Mouse (Mus musculus) heart, adult 2 months (tissue): Measurements from ENCODE around the gene Acer1. TPM values are rescaled to one million over a fixed set of nuclear protein-coding genes. Genes with fewer than 3 reads are reported as not detected.
A peak's percentile ranks its signal among the peaks of the same experiment; 100 is the strongest.

Experiments
- DNase-seq, 2 experiments: peaks; one replicate each; pipeline ENCODE4 v3.0.0; 2021
- H3K27ac ChIP-seq: fragments of 200-600 bp; 2 replicates; pipeline ENCODE4 v1.8.1; 2022
- H3K27me3 ChIP-seq: fragments of 200-500 bp; 2 replicates; pipeline ENCODE4 v1.6.1; 2012; ENCODE audit warnings: mild to moderate bottlenecking, low read length, inconsistent platforms, mixed read lengths; ENCODE audit not compliant: control insufficient read depth, insufficient read depth
- H3K36me3 ChIP-seq: fragments of 200-500 bp; 2 replicates; pipeline ENCODE4 v1.6.1; 2012; ENCODE audit warnings: low read length, inconsistent platforms; ENCODE audit not compliant: control insufficient read depth, insufficient read depth
- H3K4me1 ChIP-seq: fragments of 200-500 bp; 2 replicates; pipeline ENCODE4 v1.6.1; 2011; ENCODE audit warnings: low read length; ENCODE audit not compliant: control insufficient read depth, insufficient read depth
- H3K4me3 ChIP-seq: fragments of 200-600 bp; 2 replicates; pipeline ENCODE4 v1.8.1; 2022
- H3K79me2 ChIP-seq: fragments of 200-500 bp; replicated peaks from 2 replicates; pipeline ENCODE4 v1.6.1; 2012; ENCODE audit warnings: mild to moderate bottlenecking, inconsistent platforms, low read length, moderate library complexity, mixed read lengths; ENCODE audit not compliant: control insufficient read depth, insufficient read depth
- H3K9ac ChIP-seq: fragments of 200-500 bp; 2 replicates; pipeline ENCODE4 v1.6.1; 2012; ENCODE audit warnings: low read depth, mild to moderate bottlenecking, control low read depth, inconsistent platforms, low read length, mixed read lengths
- CTCF ChIP-seq: fragments of 200-600 bp; IDR thresholded peaks from 2 replicates; pipeline ENCODE4 v1.8.1; 2022; ENCODE audit warnings: antibody characterized with exemption, mild to moderate bottlenecking, moderate library complexity
- EP300 ChIP-seq: fragments of 200-500 bp; IDR thresholded peaks from 2 replicates; pipeline ENCODE4 v1.6.1; 2011; ENCODE audit warnings: low read depth, low read length, control low read depth; ENCODE audit not compliant: insufficient read depth
- POLR2A ChIP-seq: fragments of 200-500 bp; IDR thresholded peaks from 2 replicates; pipeline ENCODE4 v1.6.1; 2011; ENCODE audit warnings: mild to moderate bottlenecking, low read depth, low read length, control low read depth; ENCODE audit not compliant: insufficient read depth
- WGBS: fragments of 180-500 bp; shearing (Covaris S2); methylation state at CpG from one replicate; pipeline ENCODE4 v1.1.7; 2018; 5-methylcytosine and 5-hydroxymethylcytosine counted together
- intact Hi-C: fragments of 180-260 bp; cut with DNase I; formaldehyde crosslinking; loops from one replicate; pipeline ENCODE4 v1.15.1; 2025
- polyA plus RNA-seq: library from polyadenylated mRNA; depleted of rRNA; stranded (reverse); fragments of >200 nt; gene quantifications from 2 replicates; pipeline ENCODE4 v1.2.3, GENCODE M21; 2012
- total RNA-seq, 2 experiments: library from RNA; stranded (reverse); gene quantifications; 2 replicates each; pipeline ENCODE4 v1.2.3; 2021

Gene Acer1
- total and polyA plus RNA-seq, 3 experiments: not detected

DNA sequence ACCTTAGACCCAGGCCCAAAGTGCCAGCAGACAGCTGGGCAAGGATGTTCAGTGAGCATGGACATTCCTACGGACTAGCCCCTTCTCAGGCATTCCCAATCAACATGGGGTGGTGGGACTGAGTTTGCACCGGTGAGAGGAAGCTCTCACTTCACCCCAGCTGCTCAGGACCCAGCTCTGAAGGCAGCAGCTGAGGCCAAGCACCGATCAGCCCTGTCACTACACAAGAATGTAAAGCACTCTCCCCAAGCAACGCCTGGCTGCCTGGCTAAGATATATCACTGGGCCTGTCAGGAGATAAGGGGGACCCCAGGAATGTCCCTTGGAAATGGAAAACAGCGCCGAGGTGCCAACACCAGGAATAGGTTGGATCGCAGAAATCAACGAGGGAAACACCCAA, 19.3 kb upstream of the Acer1 start:
- Histone ChIP-seq H3K79me2 (no peaks in the 10 kb centered on the region), H3K27ac (no peak overlapping the region), H3K36me3 (no peaks in the 10 kb centered on the region), H3K4me1 (peaks cover 4% of the 10 kb centered on the region; the same call in 1 of the 2 replicates), H3K27me3 (no peaks in the 10 kb centered on the region), H3K4me3 (no peak overlapping the region), H3K9ac (no peak overlapping the region)
- intact Hi-C loops: loop anchor here (10.0 kb wide), 1 partner anchor 386 kb away; the partner anchor contains the start of gene Rpl36
- whole genome bisulfite sequencing: 20% methylated on average over 8 of the region's 8 CpGs
- TF ChIP-seq EP300: no peak
- TF ChIP-seq CTCF: no peak
- no peak for TF ChIP-seq POLR2A
- no peak for DNase-seq

DNA sequence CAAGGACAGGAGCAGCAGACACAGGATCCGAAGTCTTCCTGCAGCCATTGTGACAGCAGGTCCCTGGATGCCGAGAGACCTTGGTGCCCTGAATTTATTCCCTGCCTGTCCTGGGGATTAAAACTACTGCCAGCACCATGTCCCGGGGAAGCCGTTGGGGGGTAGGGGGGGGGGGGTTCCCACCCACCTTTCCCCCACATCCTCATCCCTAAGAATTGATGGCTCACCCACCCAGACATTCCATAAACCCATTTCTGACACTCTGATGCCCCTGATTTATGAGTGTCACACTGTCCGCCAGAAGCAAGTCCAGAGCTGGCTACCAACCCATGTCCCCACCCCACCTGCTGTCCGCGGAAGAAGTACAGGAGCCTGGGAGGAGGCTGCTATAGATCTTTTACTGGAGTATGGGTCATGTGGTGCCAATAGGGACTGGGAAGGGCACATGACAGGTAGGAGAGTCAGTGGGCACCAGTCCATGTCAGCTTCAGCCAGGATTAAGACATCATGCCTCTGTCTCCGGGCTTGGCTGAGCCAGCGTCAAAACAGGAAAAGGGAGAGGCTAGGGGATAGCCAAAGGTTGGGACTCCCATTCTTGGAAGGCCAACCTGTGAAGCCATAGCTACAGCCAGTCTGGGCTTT, 18.2 kb upstream of the Acer1 start, which contains the start of gene Pspn:
Gene Pspn, minus strand, starts transcription at position 51 of the 642 bp plus-strand sequence.
- Histone ChIP-seq H3K27me3 (no peaks in the 10 kb centered on the region), H3K4me3 (no peak within 1 kb of the TSS), H3K9ac (no peak within 1 kb of the TSS), H3K36me3 (no peaks in the 10 kb centered on the region), H3K79me2 (no peaks in the 10 kb centered on the region), H3K27ac (no peak within 1 kb of the TSS), H3K4me1 (peaks cover 4% of the 10 kb centered on the region; the same call in 1 of the 2 replicates)
- intact Hi-C loops: loop anchor here (10.0 kb wide), 1 partner anchor 385 kb away; the partner anchor contains the start of gene Rpl36
- 67% methylated on average over 9 of the region's 9 CpGs for WGBS
- TF ChIP-seq CTCF (no peak), POLR2A (no peak), EP300 (no peak)
- DNase-seq: no peak

DNA sequence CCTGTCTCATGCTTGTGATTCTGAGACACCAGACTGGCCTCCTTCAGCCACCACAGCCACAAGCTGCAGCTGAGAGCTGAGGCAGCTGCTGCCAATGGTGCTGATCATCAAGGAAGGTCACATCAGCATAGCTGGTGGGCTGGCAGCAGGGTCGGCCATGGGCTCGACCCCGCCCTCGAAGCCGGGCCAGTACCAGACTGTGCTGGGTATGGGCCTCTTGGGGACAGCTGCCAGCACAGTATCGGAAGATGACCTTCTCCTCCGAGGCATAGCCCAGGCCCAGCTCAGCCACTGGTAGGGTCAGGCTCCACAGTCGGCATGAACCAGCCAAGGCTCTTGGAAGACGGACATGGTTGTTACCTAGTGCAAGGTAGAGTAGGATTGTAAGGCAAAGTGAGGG, 17.5 kb upstream of the Acer1 start:
- Histone ChIP-seq H3K9ac (no peak overlapping the region), H3K79me2 (no peaks in the 10 kb centered on the region), H3K4me3 (no peak overlapping the region), H3K27me3 (no peaks in the 10 kb centered on the region), H3K4me1 (peaks cover 4% of the 10 kb centered on the region; the same call in 1 of the 2 replicates), H3K27ac (no peak overlapping the region), H3K36me3 (no peaks in the 10 kb centered on the region)
- TF ChIP-seq EP300: no peak
- TF ChIP-seq POLR2A: no peak
- no peak for TF ChIP-seq CTCF
- DNase-seq: no peak
- WGBS: 84% methylated on average over 9 of the region's 9 CpGs
- intact Hi-C loops: no loop called here

DNA sequence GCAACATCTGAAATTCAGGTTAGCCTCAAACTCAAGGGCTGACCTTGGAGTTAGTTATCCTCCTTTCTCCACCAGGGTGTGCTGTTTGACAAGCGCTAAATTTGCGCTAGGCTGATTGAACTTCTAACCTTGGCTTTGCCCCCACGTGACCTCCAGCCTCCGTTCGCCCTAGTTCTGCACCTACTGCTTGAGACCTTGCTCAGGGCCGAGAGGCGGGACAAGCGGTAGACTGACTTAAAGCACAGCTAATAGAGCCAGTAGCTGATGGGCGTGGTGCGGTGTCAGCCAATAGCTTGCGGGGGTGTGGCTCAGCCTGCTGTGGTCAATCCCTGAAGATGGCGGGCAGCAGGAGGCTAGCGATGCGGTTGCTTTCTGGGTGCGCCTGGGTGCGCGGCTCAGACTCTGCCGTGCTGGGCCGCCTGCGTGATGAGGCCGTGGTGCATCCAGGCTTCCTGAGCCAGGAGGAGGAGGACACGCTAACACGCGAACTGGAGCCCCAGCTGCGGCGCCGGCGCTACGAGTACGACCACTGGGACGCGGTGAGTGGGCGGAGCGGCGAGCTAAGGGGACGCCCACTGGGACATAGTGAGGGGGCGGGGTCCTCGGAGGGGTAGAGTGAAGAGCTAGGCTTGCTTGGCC, 15.2 kb upstream of the Acer1 start, which contains the start of gene Alkbh7:
Gene Alkbh7, plus strand, starts transcription at position 311 of the 639 bp plus-strand sequence.
- no peaks in the 10 kb centered on the region for H3K79me2 ChIP-seq
- peak within 1 kb of the TSS; percentile 51 for H3K4me3 ChIP-seq
- H3K9ac ChIP-seq: peak within 1 kb of the TSS; percentile 82
- DNase-seq: peak; percentile 93 to 98
- H3K27ac ChIP-seq: peak within 1 kb of the TSS; percentile 84
- H3K36me3 ChIP-seq: no peaks in the 10 kb centered on the region
- H3K27me3 ChIP-seq: no peaks in the 10 kb centered on the region
- TF ChIP-seq CTCF (peak; percentile 89), POLR2A (peak; percentile 82), EP300 (peak; percentile 90)
- H3K4me1 ChIP-seq: peaks cover 4% of the 10 kb centered on the region; the same call in 1 of the 2 replicates
- intact Hi-C loops: loop anchor here (2.0 kb wide), 3 partner anchors 100 to 338 kb away; no protein-coding TSS in a partner anchor
- under 1% methylated on average over 38 of the region's 38 CpGs for WGBS

DNA sequence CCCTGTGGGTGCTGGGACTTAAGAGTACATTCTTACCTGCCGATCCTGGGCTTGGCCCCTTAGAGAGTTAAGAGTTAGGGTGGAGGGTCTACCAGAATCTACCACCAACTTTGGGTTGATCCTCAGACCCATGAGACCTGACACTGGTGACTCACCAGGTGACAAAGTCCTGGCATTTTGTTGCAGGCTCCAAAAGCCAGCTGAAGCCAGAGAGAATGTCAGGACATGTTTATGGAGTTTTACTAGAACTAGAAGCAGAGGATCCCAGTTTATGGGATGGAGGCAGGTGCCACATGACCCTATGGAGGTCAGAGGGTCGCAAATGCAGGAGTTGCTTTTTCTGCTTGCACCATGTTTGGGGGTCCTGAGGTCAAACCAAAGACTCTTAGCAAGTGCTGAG, 14.6 kb upstream of the Acer1 start:
- 64% methylated on average over 2 of the region's 2 CpGs for WGBS
- TF ChIP-seq CTCF: no peak
- TF ChIP-seq POLR2A: no peak
- TF ChIP-seq EP300: no peak
- Histone ChIP-seq H3K9ac (no peak overlapping the region), H3K4me1 (peaks cover 4% of the 10 kb centered on the region; the same call in 1 of the 2 replicates), H3K27me3 (no peaks in the 10 kb centered on the region), H3K36me3 (no peaks in the 10 kb centered on the region), H3K4me3 (no peak overlapping the region), H3K27ac (peak overlapping the region; percentile 66), H3K79me2 (no peaks in the 10 kb centered on the region)
- intact Hi-C loops: loop anchor here (1.0 to 2.0 kb wide), 4 partner anchors 100 to 338 kb away; no protein-coding TSS in a partner anchor
- DNase-seq: no peak
